Mouse (Mus musculus) G1E (cell line): ENCODE results near the gene Traf7.

ENCODE experiments used
- CTCF ChIP-seq: IDR thresholded peaks from 2 replicates; pipeline ENCODE4 v1.5.1; 2012; ENCODE audit warnings: low read depth, low read length, inconsistent platforms, mixed read lengths
- GATA1 ChIP-seq: IDR thresholded peaks from 2 replicates; pipeline ENCODE4 v1.6.1; 2012; ENCODE audit warnings: borderline replicate concordance, low read length, inconsistent platforms, mixed read lengths
- GATA2 ChIP-seq: IDR thresholded peaks from 2 replicates; pipeline ENCODE4 v1.6.1; 2012; ENCODE audit warnings: low read depth, low read length, inconsistent platforms, borderline replicate concordance
- POLR2AphosphoS5 ChIP-seq: IDR thresholded peaks from 2 replicates; pipeline ENCODE4 v1.6.1; 2012; ENCODE audit warnings: low read depth, low read length, inconsistent platforms; ENCODE audit not compliant: insufficient replicate concordance
- TAL1 ChIP-seq: conservative IDR thresholded peaks from 2 replicates; pipeline ENCODE4 v1.6.1; 2012; ENCODE audit warnings: low read depth, low read length, inconsistent platforms, mixed read lengths

DNA sequence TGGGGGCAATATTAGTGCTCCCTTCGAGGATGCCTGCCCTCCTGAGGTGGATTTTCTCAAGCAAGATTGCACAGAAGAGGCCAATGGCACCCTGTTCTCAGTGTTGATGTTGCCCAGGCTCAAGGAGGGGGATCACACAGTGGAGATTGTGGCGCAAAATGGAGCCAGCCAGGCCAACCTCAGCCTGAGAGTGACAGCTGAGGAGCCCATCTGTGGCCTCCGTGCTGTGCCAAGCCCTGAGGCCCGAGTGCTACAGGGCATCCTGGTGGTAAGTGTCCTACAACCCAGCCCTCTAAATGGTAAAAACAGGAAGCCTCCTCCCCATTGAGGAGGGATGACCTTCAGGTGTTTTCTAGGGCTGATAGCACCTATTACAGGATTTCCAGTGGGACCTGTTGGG, 42.1 kb upstream of the Traf7 start:
- TF ChIP-seq CTCF (no peak), TAL1 (no peak), GATA1 (no peak), GATA2 (no peak), POLR2AphosphoS5 (no peak)
